Mouse (Mus musculus) heart, embryonic 16.5 days (tissue): Measurements from ENCODE around the gene Ncoa6. TPM values are rescaled to one million over a fixed set of nuclear protein-coding genes. Genes with fewer than 3 reads are reported as not detected.
A peak's percentile ranks its signal among the peaks of the same experiment; 100 is the strongest.

Experiments used
- ATAC-seq: fragments of 200-750 bp; cut with Nextera tagmentation; replicated peaks from 2 replicates; pipeline ENCODE4 v1.8.0; 2017; ENCODE audit warnings: moderate number of reproducible peaks; ENCODE audit not compliant: insufficient read depth, low FRiP score; ENCODE audit errors: extremely low read depth
- H3K27ac ChIP-seq: fragments of 300-500 bp; sonication (generic); 2 replicates; pipeline ENCODE4 v1.5.1; 2014; ENCODE audit warnings: mild to moderate bottlenecking, low read length, control low read depth, moderate library complexity
- H3K27me3 ChIP-seq: fragments of 300-500 bp; sonication (generic); 2 replicates; pipeline ENCODE4 v1.6.1; 2014; ENCODE audit warnings: low read length, mixed read lengths; ENCODE audit not compliant: control insufficient read depth, insufficient read depth
- H3K36me3 ChIP-seq: fragments of 300-500 bp; sonication (generic); 2 replicates; pipeline ENCODE4 v1.6.1; 2014; ENCODE audit not compliant: control insufficient read depth, insufficient read depth
- H3K4me1 ChIP-seq: fragments of 300-500 bp; sonication (generic); 2 replicates; pipeline ENCODE4 v1.6.1; 2014; ENCODE audit warnings: low read length, mixed read lengths; ENCODE audit not compliant: control insufficient read depth, insufficient read depth
- H3K4me2 ChIP-seq: fragments of 300-500 bp; sonication (generic); 2 replicates; pipeline ENCODE4 v1.6.1; 2014; ENCODE audit warnings: low read depth, mild to moderate bottlenecking, control low read depth, low read length
- H3K4me3 ChIP-seq: fragments of 300-500 bp; sonication (generic); 2 replicates; pipeline ENCODE4 v1.5.1; 2014; ENCODE audit warnings: mild to moderate bottlenecking, control low read depth, low read length
- H3K9ac ChIP-seq: fragments of 300-500 bp; sonication (generic); 2 replicates; pipeline ENCODE4 v1.6.1; 2014; ENCODE audit warnings: low read length, control low read depth
- H3K9me3 ChIP-seq: fragments of 300-500 bp; sonication (generic); replicated peaks from 2 replicates; pipeline ENCODE4 v1.6.1; 2016; ENCODE audit warnings: low read length; ENCODE audit not compliant: control insufficient read depth
- WGBS: fragments of 180-500 bp; shearing (Covaris S2); extraction: QIAGEN DNeasy Blood & Tissue Kit; methylation state at CpG from one replicate; pipeline ENCODE4 v1.1.7; 2014; 5-methylcytosine and 5-hydroxymethylcytosine counted together
- polyA plus RNA-seq: library from polyadenylated mRNA; unstranded; fragments of >200 nt; fragmentation: Nextera tagmentation; extraction: Ambion mirVana; gene quantifications from 2 replicates; pipeline ENCODE4 v1.2.1, GENCODE M21; 2015

Gene Ncoa6
- polyA plus RNA-seq, 1 experiment from 2014 or later = 13.1 TPM

DNA sequence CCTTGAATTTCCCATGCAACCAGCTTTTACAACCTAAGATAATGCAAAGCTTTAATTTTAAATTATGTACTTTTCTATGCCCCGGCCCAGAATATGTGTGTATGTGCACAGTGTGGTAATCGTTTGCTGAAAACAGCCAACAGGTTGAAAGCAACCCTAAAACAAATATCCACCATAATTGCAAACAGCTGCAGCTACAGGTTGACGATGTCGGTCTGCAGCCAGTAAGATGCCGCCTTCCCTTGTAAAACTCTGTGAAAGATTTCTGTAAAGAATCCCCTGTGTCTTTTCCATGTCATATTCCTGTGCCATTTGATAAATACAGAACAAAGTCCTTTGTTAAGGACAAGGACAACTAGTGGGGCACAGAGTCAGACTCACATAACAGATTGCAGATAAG lies 79.1 kb downstream of the Ncoa6 start:
- peaks cover 10% of the 10 kb centered on the region for H3K4me1 ChIP-seq
- H3K4me3 ChIP-seq = no peak overlapping the region
- peaks cover 28% of the 10 kb centered on the region for H3K36me3 ChIP-seq
- H3K27ac ChIP-seq = peak overlapping the region; percentile 27; the same call in 1 of the 2 replicates
- no peak overlapping the region for H3K4me2 ChIP-seq
- no peak overlapping the region for H3K9ac ChIP-seq
- ATAC-seq = no peak
- H3K27me3 ChIP-seq = no peaks in the 10 kb centered on the region
- H3K9me3 ChIP-seq = no peaks in the 10 kb centered on the region
- 85% methylated on average over 5 of the region's 5 CpGs for WGBS

GRCm38 (mm10) chr2:155388573-155388972 lies 85.1 kb downstream of the Ncoa6 start:
- Histone ChIP-seq H3K4me2 (no peak overlapping the region), H3K9me3 (no peaks in the 10 kb centered on the region), H3K4me1 (peaks cover 29% of the 10 kb centered on the region), H3K9ac (no peak overlapping the region), H3K27me3 (no peaks in the 10 kb centered on the region), H3K36me3 (peaks cover 27% of the 10 kb centered on the region), H3K27ac (peak overlapping the region; percentile 43; the same call in 1 of the 2 replicates), H3K4me3 (no peak overlapping the region)
- no peak for ATAC-seq
- 63% methylated on average over 2 of the region's 2 CpGs for WGBS

DNA sequence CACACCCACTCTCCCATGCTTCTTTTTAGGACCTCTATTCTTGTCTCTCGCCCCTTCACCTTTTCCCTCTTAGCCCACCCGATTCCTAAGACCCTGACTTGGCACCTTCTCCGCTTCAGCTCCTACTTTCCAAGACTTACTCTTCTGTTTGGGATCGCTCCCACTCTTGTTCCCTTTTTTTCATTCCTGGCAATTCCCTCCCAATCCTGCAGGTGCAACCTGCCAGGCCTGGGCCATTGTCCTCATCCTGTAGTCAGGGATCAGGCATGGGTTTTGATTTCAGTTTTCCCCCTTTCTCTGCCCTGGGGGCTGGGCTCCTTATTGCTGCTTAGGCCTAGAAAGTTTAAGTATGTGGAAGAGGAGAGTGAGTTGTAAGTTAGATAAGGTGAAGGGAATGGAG lies 86.6 kb downstream of the Ncoa6 start:
- no peaks in the 10 kb centered on the region for H3K27me3 ChIP-seq
- no peak overlapping the region for H3K9ac ChIP-seq
- H3K4me2 ChIP-seq = no peak overlapping the region
- ATAC-seq = no peak
- peaks cover 27% of the 10 kb centered on the region for H3K36me3 ChIP-seq
- peaks cover 39% of the 10 kb centered on the region for H3K4me1 ChIP-seq
- no peak overlapping the region for H3K4me3 ChIP-seq
- H3K27ac ChIP-seq = no peak overlapping the region
- H3K9me3 ChIP-seq = no peaks in the 10 kb centered on the region
- 78% methylated on average over 4 of the region's 4 CpGs for WGBS

DNA sequence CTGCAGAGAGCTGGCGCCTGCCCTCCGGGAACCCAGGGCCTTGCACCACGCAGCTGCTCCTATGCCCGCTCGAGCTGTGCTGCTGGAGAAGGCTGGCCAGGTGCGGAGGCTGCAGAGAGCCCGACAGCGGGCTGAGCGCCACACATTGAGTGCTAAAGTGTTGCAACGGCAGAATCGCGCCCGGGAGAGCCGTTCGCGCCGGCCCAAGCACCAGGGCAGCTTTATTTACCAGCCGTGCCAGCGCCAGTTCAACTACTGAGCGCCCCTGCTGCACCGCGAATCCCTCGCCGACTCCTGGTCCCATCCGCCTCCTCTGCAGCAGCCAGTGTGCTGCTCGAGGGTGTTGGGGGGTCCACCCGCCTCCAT lies 87.2 kb downstream of the Ncoa6 start:
- WGBS = 42% methylated on average over 27 of the region's 27 CpGs

DNA sequence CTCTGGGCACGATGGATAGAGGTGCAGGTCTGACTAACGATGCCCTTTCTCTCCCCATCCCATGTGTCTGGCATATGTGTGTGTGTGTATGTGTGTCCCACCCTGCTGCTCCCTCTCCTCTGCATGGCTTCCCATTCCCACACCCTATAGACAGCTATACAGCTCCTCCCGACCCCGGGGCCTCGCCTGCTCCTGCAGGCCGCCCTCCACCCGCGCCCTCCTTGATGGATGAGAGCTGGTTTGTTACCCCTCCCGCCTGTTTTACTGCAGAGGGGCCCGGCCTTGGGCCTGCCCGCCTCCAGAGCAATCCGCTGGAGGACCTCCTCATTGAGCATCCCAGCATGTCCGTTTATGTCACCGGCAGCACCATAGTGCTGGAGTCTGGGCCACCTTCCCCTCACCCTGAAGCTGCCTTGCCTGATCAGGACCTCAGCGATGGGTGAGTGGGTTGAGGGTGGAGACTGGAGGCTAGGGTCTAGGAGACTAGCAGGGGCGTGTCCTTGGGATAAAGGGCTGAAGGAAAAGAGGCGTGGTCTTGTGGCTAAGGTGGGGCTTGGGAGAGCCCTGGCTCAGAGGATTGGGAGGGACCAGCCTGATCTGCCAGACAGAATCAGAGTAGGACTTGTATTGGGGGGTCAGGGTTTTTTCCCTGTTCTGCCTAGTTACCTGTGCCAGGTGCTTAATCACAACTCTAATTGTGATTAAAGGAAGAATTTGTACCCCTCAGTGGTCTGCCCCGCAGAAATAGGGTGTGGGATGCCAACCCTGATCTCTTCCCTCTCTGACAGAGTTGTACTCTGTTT lies 87.8 kb downstream of the Ncoa6 start:
- H3K4me3 ChIP-seq = no peak overlapping the region
- H3K9ac ChIP-seq = no peak overlapping the region
- H3K27ac ChIP-seq = no peak overlapping the region
- WGBS = 65% methylated on average over 18 of the region's 18 CpGs
- no peak for ATAC-seq
- H3K27me3 ChIP-seq = no peaks in the 10 kb centered on the region
- no peak overlapping the region for H3K4me2 ChIP-seq
- H3K9me3 ChIP-seq = no peaks in the 10 kb centered on the region
- H3K36me3 ChIP-seq = peaks cover 27% of the 10 kb centered on the region
- peaks cover 39% of the 10 kb centered on the region for H3K4me1 ChIP-seq

More for the DNA sequence above, 87.2 kb downstream of the Ncoa6 start:
- no peak overlapping the region for H3K4me2 ChIP-seq
- H3K27ac ChIP-seq = no peak overlapping the region
- no peak overlapping the region for H3K9ac ChIP-seq
- no peak overlapping the region for H3K4me3 ChIP-seq
- ATAC-seq = no peak
- H3K27me3 ChIP-seq = no peaks in the 10 kb centered on the region
- H3K9me3 ChIP-seq = no peaks in the 10 kb centered on the region
- peaks cover 39% of the 10 kb centered on the region for H3K4me1 ChIP-seq
- H3K36me3 ChIP-seq = peaks cover 27% of the 10 kb centered on the region

- no peak overlapping the region for H3K9ac ChIP-seq
- H3K36me3 ChIP-seq = peaks cover 21% of the 10 kb centered on the region
- no peak for ATAC-seq
- H3K9me3 ChIP-seq = no peaks in the 10 kb centered on the region
- H3K4me1 ChIP-seq = peaks cover 41% of the 10 kb centered on the region
- 37% methylated on average over 7 of the region's 7 CpGs for WGBS
- no peak overlapping the region for H3K27ac ChIP-seq
- H3K4me2 ChIP-seq = no peak overlapping the region
- H3K27me3 ChIP-seq = no peaks in the 10 kb centered on the region
- no peak overlapping the region for H3K4me3 ChIP-seq
These were observed 88.6 kb downstream of the Ncoa6 start for GRCm38 (mm10) chr2:155385090-155385489.

DNA sequence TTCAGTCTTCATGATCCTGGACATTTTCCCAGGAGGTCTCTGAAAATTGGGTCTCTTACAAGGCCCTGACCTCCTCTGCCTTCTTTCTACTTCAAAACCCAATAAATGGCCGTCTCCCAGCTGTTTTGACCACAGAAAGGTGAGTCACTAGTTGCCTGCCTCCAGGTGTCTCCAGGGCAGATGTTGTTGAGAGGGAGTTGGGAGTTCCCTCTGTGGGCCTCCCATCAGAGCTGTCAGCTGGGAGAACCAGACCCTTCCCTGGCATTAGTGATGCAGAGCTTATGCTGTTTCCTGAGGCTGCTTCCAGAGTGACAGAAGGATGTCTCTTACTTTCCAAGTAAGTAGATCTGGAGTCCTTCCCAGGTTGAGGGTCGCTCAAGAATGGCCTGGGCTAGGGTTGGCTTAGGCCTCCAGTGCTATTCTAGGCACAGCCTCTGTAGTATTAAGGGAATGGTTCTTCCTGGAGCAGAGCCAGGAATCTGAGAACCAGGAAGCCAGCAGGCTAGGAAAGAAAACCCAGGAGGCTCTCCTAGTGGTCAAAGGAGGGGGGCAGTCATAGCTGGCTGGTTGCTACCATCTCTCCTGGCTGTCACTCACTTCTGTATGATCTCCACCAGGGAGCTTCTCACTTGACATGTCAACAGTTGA lies 90.8 kb downstream of the Ncoa6 start:
- peak; percentile 15; the same call in 1 of the 2 replicates for ATAC-seq
- H3K4me3 ChIP-seq = peak overlapping the region; percentile 90
- H3K9me3 ChIP-seq = no peaks in the 10 kb centered on the region
- peak overlapping the region; percentile 100 for H3K27ac ChIP-seq
- H3K4me1 ChIP-seq = peaks cover 28% of the 10 kb centered on the region
- H3K27me3 ChIP-seq = no peaks in the 10 kb centered on the region
- peak overlapping the region; percentile 94 for H3K9ac ChIP-seq
- H3K36me3 ChIP-seq = peaks cover 15% of the 10 kb centered on the region
- H3K4me2 ChIP-seq = peak overlapping the region; percentile 76
- 38% methylated on average over 2 of the region's 2 CpGs for WGBS

- Histone ChIP-seq H3K27me3 (no peaks in the 10 kb centered on the region), H3K4me1 (peaks cover 28% of the 10 kb centered on the region), H3K4me3 (peak overlapping the region; percentile 90), H3K9ac (peak overlapping the region; percentile 94), H3K27ac (peak overlapping the region; percentile 100), H3K9me3 (no peaks in the 10 kb centered on the region), H3K4me2 (peak overlapping the region; percentile 76), H3K36me3 (peaks cover 13% of the 10 kb centered on the region)
- 0 out of 2 replicates have a peak, but pooled peaks have one; percentile 0 for ATAC-seq
- 12% methylated on average over 6 of the region's 6 CpGs for WGBS
These were observed 91.4 kb downstream of the Ncoa6 start for GRCm38 (mm10) chr2:155382332-155382700.

DNA sequence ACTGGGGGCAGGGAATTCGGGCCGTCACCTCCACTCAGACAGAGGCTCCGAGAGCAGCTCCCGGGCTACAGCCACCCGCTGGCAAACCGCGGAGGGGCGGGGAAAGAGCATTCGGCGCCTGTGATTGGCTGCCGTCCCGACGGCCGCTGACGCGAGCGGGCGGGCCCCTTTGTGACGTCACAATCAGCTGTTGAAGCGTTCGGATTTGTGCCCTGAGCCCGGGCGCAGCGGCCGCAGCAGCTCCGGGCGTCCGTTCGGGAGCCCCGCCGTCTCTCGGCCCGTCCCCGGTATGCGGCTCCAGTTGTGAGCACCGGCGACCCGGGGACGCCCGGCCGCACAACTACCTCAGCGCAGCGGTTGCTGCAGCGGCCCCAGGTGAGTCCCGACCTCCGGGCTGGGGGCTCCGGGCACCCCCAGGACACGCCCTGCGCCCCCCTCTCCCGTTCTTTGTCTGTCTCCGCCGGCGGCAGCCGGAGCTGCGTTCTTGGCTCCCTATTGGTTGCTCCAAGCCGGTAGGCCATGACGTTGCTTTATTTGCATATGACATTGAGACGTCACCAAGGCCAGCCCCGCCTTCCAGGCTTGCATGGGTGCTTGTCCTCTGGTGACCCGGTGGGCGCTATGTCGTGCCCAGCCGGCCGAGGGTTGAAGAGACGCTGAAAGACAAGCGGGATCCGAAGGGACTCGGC lies 91.9 kb downstream of the Ncoa6 start:
- Histone ChIP-seq H3K27ac (peak overlapping the region; percentile 100), H3K9me3 (no peaks in the 10 kb centered on the region), H3K4me3 (peak overlapping the region; percentile 90), H3K4me1 (peaks cover 28% of the 10 kb centered on the region), H3K9ac (peak overlapping the region; percentile 94), H3K4me2 (peak overlapping the region; percentile 76), H3K27me3 (no peaks in the 10 kb centered on the region), H3K36me3 (peaks cover 12% of the 10 kb centered on the region)
- ATAC-seq = peak; percentile 93
- WGBS = under 1% methylated on average over 62 of the region's 68 CpGs
